Mouse (Mus musculus) embryonic facial prominence, embryonic 14.5 days (tissue): Measurements from ENCODE around the gene Sdcbp2. TPM values are rescaled to one million over a fixed set of nuclear protein-coding genes. Genes with fewer than 3 reads are reported as not detected.

Experiments used
- ATAC-seq: fragments of 200-750 bp; cut with Nextera tagmentation; 2 replicates; pipeline ENCODE4 v1.8.0; 2017; ENCODE audit warnings: low read depth, moderate number of reproducible peaks, moderate TSS enrichment
- DNase-seq: peaks from one replicate; pipeline ENCODE4 v3.0.0-alpha.2; 2015; ENCODE audit warnings: low spot score
- H3K27ac ChIP-seq: fragments of 300-500 bp; sonication (generic); replicated peaks from 2 replicates; pipeline ENCODE4 v1.5.1; 2014; ENCODE audit warnings: low read depth, mild to moderate bottlenecking, low read length, moderate library complexity
- H3K27me3 ChIP-seq: fragments of 300-500 bp; sonication (generic); replicated peaks from 2 replicates; pipeline ENCODE4 v1.6.1; 2014; ENCODE audit warnings: low read length; ENCODE audit not compliant: control insufficient read depth, insufficient read depth
- H3K36me3 ChIP-seq: fragments of 300-500 bp; sonication (generic); 2 replicates; pipeline ENCODE4 v1.6.1; 2014; ENCODE audit warnings: low read length, mixed read lengths; ENCODE audit not compliant: control insufficient read depth, insufficient read depth
- H3K4me1 ChIP-seq: fragments of 300-500 bp; sonication (generic); 2 replicates; pipeline ENCODE4 v1.6.1; 2014; ENCODE audit warnings: antibody characterized with exemption, low read length; ENCODE audit not compliant: control insufficient read depth, insufficient read depth
- H3K4me2 ChIP-seq: fragments of 300-500 bp; sonication (generic); 2 replicates; pipeline ENCODE4 v1.6.1; 2014; ENCODE audit warnings: low read depth, mild to moderate bottlenecking, low read length, moderate library complexity, mixed read lengths
- H3K4me3 ChIP-seq: fragments of 300-500 bp; sonication (generic); 2 replicates; pipeline ENCODE4 v1.5.1; 2014; ENCODE audit warnings: low read depth, mild to moderate bottlenecking, low read length
- H3K9ac ChIP-seq: fragments of 300-500 bp; sonication (generic); 2 replicates; pipeline ENCODE4 v1.6.1; 2014; ENCODE audit warnings: low read depth, mild to moderate bottlenecking, low read length, moderate library complexity, mixed read lengths
- H3K9me3 ChIP-seq: fragments of 300-500 bp; sonication (generic); 2 replicates; pipeline ENCODE4 v1.6.1; 2016; ENCODE audit warnings: low read length; ENCODE audit not compliant: control insufficient read depth
- WGBS: fragments of 180-500 bp; shearing (Covaris S2); extraction: QIAGEN DNeasy Blood & Tissue Kit; methylation state at CpG from one replicate; pipeline ENCODE4 v1.1.7; 2014; 5-methylcytosine and 5-hydroxymethylcytosine counted together
- polyA plus RNA-seq: library from polyadenylated mRNA; unstranded; fragments of >200 nt; fragmentation: Nextera tagmentation; extraction: Ambion mirVana; gene quantifications from 2 replicates; pipeline ENCODE4 v1.2.1, GENCODE M21; 2014

Sdcbp2 gene
- polyA plus RNA-seq, 1 experiment from 2014 or later = 1.5 TPM

GRCm38 (mm10) chr2:151629310-151629709 lies 56.9 kb downstream of the Sdcbp2 start:
- H3K4me2 ChIP-seq = no peak overlapping the region
- H3K9ac ChIP-seq = no peak overlapping the region
- H3K27ac ChIP-seq = no peak overlapping the region
- 47% methylated on average over 7 of the region's 7 CpGs for WGBS
- H3K27me3 ChIP-seq = peaks cover 40% of the 10 kb centered on the region
- ATAC-seq (no peak), DNase-seq (no peak)
- no peak overlapping the region for H3K4me3 ChIP-seq
- H3K9me3 ChIP-seq = no peaks in the 10 kb centered on the region
- H3K4me1 ChIP-seq = 0 out of 2 replicates have a peak, but pooled peaks cover 3% of the 10 kb centered on the region
- no peaks in the 10 kb centered on the region for H3K36me3 ChIP-seq

- ATAC-seq = peak; percentile 4; the same call in 1 of the 2 replicates
- 2% methylated on average over 10 of the region's 22 CpGs for WGBS
These were observed 59.2 kb downstream of the Sdcbp2 start for GRCm38 (mm10) chr2:151631406-151632158.

GRCm38 (mm10) chr2:151632159-151632814 lies 59.9 kb downstream of the Sdcbp2 start, which contains the start of gene Snph:
Gene Snph, minus strand, starts transcription at chr2:151632593.
- Histone ChIP-seq H3K4me2 (peak within 1 kb of the TSS; percentile 98), H3K4me3 (peak within 1 kb of the TSS; percentile 63), H3K36me3 (no peaks in the 10 kb centered on the region), H3K27ac (no peak within 1 kb of the TSS), H3K27me3 (peaks cover 40% of the 10 kb centered on the region), H3K9ac (peak within 1 kb of the TSS; percentile 68), H3K9me3 (no peaks in the 10 kb centered on the region), H3K4me1 (0 out of 2 replicates have a peak, but pooled peaks cover 3% of the 10 kb centered on the region)
- DNase-seq (peak; percentile 64), ATAC-seq (peak; percentile 83)
- WGBS = 0% methylated on average over 24 of the region's 47 CpGs

More at GRCm38 (mm10) chr2:151631406-151632158, 59.2 kb downstream of the Sdcbp2 start:
- H3K27me3 ChIP-seq = peaks cover 40% of the 10 kb centered on the region
- peak overlapping the region; percentile 98 for H3K4me2 ChIP-seq
- no peaks in the 10 kb centered on the region for H3K9me3 ChIP-seq
- 0 out of 2 replicates have a peak, but pooled peaks cover 3% of the 10 kb centered on the region for H3K4me1 ChIP-seq
- no peak for DNase-seq
- H3K36me3 ChIP-seq = no peaks in the 10 kb centered on the region
- no peak overlapping the region for H3K27ac ChIP-seq
- peak overlapping the region; percentile 68 for H3K9ac ChIP-seq
- peak overlapping the region; percentile 63 for H3K4me3 ChIP-seq

GRCm38 (mm10) chr2:151632982-151633381 lies 60.6 kb downstream of the Sdcbp2 start:
- Histone ChIP-seq H3K4me3 (no peak overlapping the region), H3K4me2 (no peak overlapping the region), H3K27me3 (peaks cover 40% of the 10 kb centered on the region), H3K36me3 (no peaks in the 10 kb centered on the region), H3K27ac (no peak overlapping the region), H3K9me3 (no peaks in the 10 kb centered on the region), H3K9ac (no peak overlapping the region), H3K4me1 (0 out of 2 replicates have a peak, but pooled peaks cover 3% of the 10 kb centered on the region)
- ATAC-seq (no peak), DNase-seq (no peak)
- 43% methylated on average over 5 of the region's 5 CpGs for WGBS

- H3K27me3 ChIP-seq = peaks cover 40% of the 10 kb centered on the region
- no peaks in the 10 kb centered on the region for H3K36me3 ChIP-seq
- H3K9ac ChIP-seq = no peak overlapping the region
- 34% methylated on average over 2 of the region's 2 CpGs for WGBS
- H3K27ac ChIP-seq = no peak overlapping the region
- H3K4me1 ChIP-seq = 0 out of 2 replicates have a peak, but pooled peaks cover 3% of the 10 kb centered on the region
- H3K4me2 ChIP-seq = no peak overlapping the region
- no peaks in the 10 kb centered on the region for H3K9me3 ChIP-seq
- H3K4me3 ChIP-seq = no peak overlapping the region
- no peak for ATAC-seq
- no peak for DNase-seq
These were observed 62.5 kb downstream of the Sdcbp2 start for GRCm38 (mm10) chr2:151634903-151635302.

- Histone ChIP-seq H3K36me3 (no peaks in the 10 kb centered on the region), H3K27ac (no peak overlapping the region), H3K4me2 (no peak overlapping the region), H3K27me3 (peaks cover 34% of the 10 kb centered on the region), H3K4me3 (no peak overlapping the region), H3K4me1 (0 out of 2 replicates have a peak, but pooled peaks cover 3% of the 10 kb centered on the region), H3K9me3 (no peaks in the 10 kb centered on the region), H3K9ac (no peak overlapping the region)
- WGBS = 58% methylated on average over 9 of the region's 9 CpGs
- ATAC-seq (no peak), DNase-seq (no peak)
These were observed 63.1 kb downstream of the Sdcbp2 start for GRCm38 (mm10) chr2:151635362-151636014.

GRCm38 (mm10) chr2:151636015-151636402 lies 63.6 kb downstream of the Sdcbp2 start:
- 61% methylated on average over 2 of the region's 2 CpGs for WGBS

More at GRCm38 (mm10) chr2:151636015-151636402, 63.6 kb downstream of the Sdcbp2 start:
- Histone ChIP-seq H3K36me3 (no peaks in the 10 kb centered on the region), H3K4me2 (no peak overlapping the region), H3K27ac (no peak overlapping the region), H3K9ac (no peak overlapping the region), H3K4me1 (0 out of 2 replicates have a peak, but pooled peaks cover 3% of the 10 kb centered on the region), H3K27me3 (peaks cover 30% of the 10 kb centered on the region), H3K4me3 (no peak overlapping the region), H3K9me3 (no peaks in the 10 kb centered on the region)
- no peak for ATAC-seq
- DNase-seq = no peak
